Mouse (Mus musculus) T-helper 2 cell (primary cell): ENCODE measurements around the gene Rpp25l.

Experiments used
- in situ Hi-C: fragments of 300-600 bp; cut with MboI, MseI; formaldehyde crosslinking; loops from one replicate; pipeline ENCODE4 v1.15.1; 2025; ENCODE audit warnings: high pct_unique_total_duplicates

Rpp25l gene

GRCm38 (mm10) chr4:41673186-41673585 is 40.1 kb downstream of the Rpp25l start:
- in situ Hi-C loops = no loop called here

DNA sequence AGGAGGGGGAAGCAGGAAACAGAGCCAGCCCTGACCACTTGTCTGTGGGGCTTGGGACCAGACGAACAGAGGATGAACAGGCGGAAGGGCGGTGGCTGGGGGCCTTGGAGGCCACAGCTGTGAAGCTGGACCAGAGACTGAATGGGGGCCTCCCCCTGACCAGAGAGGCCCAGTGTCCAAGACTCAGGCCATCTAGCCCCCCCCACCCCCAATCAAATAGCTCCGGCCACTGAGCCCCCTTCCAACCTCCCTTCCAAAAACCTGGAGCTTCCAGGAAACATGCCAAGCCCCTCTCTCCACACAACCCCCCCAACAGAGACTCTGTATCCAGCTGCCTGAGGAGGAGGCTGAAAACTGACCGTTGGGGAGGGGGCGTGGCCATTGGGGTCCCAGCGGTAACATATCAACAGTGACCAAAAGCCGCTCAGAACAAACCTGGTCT is 40.8 kb downstream of the Rpp25l start:
- in situ Hi-C loops = no loop called here

- in situ Hi-C loops = no loop called here
Observed at GRCm38 (mm10) chr4:41671963-41672480, 41.3 kb downstream of the Rpp25l start.

GRCm38 (mm10) chr4:41671500-41671899 is 41.8 kb downstream of the Rpp25l start:
- in situ Hi-C loops = no loop called here

GRCm38 (mm10) chr4:41670836-41671235 is 42.5 kb downstream of the Rpp25l start:
- in situ Hi-C loops = no loop called here

DNA sequence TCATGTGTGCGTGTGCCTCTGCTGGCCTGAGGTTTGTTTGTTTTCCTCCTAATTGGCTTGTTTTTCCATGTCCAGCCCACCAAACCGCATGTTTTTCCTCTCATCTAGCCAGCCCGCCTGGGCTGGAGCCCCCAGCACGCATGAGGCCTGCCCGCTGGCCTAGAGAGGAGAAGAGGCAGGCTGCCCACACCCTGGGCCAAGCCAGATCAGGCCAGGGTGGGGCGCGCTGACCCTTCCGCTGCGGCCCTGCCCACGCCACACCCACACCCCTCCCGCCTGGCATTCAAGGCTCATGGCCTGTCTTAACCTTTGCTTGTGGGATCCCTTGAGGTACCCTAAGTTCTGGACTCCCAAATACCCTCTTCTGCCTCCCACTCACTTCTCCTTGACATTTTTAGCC is 46.7 kb downstream of the Rpp25l start:
- in situ Hi-C loops = no loop called here

- in situ Hi-C loops = no loop called here
Observed at GRCm38 (mm10) chr4:41665009-41665675, 48.2 kb downstream of the Rpp25l start.

DNA sequence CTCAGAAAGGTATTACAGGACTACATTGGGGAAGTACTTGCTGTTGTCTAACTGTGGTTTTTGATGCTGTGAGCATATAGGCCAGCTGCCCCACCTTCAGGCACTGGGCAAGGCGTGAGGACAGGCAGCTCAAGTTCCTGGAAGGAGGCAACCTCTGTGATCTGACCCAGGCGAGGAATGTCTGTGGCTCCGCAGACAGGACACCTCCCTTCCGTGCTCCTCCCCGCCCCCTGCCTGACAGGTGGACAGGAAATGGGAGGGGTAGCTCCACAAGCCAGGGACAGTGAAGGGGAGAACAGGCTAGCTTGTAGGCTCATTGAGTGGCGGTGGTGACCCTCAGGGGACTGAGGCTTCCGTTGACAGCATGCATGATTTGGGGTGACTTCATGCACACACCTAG is 48.8 kb downstream of the Rpp25l start:
- in situ Hi-C loops = no loop called here

- in situ Hi-C loops = no loop called here
Observed at GRCm38 (mm10) chr4:41663614-41664013, 49.7 kb downstream of the Rpp25l start.

GRCm38 (mm10) chr4:41662723-41663122 is 50.6 kb downstream of the Rpp25l start:
- in situ Hi-C loops = no loop called here
